Mouse (Mus musculus): ENCODE results near the gene Tnfrsf13c.

Gene Tnfrsf13c

DNA sequence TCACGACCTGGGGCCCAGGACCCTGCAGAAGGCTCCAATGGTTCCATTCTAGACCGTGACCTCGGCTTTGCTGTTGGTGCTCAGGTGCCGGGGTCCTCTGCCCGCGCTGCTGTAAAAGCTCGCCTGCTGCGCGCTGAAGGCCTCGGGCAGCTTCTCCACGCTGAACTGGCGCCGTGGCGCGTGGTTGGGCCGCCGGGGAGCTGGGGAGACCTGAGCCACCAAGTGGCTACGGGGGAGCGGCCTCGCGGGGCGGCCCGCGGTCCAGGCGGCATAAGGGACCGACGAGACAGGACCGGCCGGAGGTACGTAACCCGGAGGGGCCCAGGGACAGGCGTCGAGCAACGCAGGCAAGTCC is 17.1 kb downstream of the Tnfrsf13c start:
- no peak for DNase-seq

DNA sequence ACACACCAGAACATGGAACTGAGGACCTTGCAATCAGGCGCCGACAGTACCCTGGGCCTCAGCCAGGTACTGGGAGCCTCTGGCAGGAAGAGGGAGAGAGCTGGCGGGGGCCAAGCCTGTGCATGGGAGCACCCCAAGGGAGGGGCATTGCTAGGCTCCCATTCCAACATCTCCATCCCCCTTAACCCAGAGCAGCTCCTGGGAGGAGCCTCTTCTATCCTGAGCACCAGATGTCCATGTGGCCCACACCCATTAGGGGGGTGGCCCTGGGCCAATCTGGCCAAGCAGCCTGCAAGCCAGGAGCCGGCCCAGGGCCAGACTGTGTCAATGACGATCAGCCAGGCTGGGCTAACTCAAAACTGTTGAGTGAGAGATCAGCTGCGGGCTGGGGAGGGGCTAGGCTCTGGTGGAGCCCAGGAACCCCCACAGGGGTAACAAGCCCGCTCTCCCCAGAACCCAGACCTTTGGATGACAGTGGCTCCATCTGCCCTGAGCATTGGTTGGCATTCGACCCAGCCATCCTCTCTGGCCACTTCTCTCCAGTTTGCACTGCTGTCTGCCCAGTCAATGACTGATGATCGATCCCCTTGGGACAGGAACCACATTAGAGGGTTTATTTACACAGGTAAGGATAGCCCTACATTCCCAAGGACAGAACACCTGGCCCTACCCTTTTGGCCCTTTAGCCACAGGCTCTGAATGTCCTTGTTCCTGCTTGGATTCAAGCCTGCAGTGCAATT is 17.6 kb downstream of the Tnfrsf13c start:
- no peak for DNase-seq

DNA sequence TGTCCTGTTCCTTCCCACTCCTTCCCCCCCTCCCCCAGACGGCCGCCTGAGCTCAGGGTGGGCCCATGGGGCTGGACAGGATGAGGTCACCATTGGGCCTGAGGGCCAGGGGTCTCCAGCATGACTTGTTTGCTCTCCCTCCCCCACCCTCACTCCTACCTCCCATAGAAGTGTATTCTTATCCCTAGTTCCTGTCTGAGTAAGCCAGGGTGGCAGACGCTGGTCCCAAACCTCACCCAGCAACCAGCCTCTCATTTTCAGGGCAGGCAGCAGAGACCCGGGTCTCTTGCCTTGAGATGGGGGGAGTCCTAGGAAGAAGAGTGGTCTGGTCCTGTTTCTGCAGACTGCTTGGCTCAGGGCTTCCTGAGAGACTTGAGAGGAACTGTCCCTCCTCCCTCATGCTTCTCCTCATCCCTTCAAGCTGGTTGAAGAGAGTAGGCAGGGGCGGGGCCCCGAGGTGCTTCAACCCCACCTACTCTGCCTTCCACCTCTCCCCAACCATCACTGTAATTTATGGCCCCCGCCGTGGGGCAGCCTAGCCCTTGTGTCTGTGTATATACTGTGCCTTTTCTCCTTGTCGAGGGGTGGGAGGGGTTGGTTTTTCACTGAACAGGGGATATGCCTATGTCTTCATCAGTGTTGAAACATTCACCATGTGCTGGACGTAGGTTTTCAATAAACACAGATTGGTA is 19.3 kb downstream of the Tnfrsf13c start:
- DNase-seq, result no peak

DNA sequence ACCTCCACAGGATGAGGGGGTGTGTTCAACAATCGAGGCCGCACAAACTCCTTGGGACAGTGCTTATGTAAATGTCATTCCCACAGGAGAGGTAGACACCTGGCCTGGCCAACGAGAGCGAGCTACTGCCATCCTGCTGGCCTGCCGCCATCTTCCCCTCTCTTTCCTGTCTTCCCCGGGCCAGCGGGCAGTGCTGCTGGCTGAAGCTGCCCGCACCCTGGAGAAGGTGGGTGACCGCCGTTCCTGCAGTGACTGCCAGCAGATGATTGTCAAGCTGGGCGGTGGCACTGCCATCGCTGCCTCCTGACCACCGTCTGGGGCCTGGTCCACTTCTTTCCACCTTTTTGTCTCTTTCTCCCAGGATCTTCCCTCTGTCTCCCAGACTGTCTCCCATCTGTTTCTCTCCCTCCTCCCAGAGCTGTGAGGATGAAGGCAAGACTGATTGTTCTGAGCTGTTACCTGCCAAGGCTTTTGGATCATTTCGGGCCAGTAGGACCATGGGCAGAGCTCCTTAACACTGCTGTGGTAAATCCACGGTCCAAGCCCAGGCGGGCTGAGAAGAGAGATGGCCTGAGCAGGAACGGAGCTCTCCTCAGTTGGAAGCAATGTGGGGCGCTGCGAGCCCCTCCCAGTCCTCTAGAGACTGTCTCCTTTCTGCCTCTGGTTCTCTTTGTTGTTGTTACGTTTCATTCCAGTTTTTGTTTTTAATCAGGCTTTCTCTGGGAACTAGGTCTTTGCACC is 20.4 kb downstream of the Tnfrsf13c start:
- no peak for DNase-seq

DNA sequence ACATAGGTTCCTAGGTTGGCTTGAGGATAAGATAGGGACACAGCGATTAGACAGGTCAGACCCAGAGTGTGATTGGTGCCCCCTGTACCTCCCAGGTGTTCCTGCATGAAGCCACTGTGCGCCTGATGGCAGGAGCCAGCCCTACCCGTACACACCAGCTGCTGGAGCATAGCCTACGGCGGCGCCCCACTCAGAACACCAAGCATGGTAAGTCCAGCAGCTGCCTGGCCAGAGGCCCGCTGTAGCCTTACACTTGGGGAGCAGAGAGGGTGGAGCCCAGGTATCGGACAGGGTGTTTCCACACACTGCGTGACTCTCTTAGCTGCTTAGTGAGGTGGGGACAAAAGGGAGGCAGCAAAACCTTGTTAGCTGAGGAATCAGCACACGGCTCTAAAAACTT is 21.1 kb downstream of the Tnfrsf13c start:
- DNase-seq, result no peak

DNA sequence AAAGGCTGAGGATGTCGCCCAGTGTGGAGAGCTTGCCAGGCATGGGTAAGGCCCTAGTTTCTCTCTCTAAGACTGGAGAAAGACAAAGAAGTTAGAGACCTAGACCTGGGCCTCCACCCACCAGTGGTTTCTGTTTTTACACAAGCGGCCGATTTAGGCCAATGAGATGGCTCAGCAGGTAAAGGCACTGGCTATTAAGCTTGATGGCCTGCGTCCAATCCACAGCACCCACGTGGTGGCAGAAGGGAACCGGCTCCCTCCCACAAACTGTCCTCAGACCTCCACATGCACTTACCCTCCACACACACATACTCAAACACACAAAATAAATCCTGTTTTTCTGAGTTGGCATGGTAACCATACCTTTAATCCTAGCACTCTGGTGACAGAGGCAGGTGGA is 22.1 kb downstream of the Tnfrsf13c start:
- no peak for DNase-seq

DNA sequence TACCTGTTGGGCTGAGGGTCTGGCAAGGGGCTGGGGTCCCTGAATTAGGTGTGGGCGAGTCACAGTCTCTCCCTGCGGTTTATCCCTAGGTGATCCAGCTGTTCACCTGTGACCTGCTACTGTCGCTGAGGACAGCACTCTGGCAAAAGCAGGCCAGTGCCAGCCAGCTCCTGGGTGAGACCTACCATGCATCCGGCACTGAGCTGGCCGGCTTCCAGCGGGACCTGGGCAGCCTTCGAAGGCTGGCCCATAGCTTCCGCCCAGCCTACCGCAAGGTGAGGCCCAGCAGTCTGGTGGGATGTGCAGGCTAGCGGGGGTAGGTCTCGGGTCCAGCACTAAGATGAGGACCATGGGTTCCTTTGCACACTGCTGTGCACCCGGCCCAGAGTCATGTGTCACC is 24.6 kb downstream of the Tnfrsf13c start:
- DNase-seq, result no peak

DNA sequence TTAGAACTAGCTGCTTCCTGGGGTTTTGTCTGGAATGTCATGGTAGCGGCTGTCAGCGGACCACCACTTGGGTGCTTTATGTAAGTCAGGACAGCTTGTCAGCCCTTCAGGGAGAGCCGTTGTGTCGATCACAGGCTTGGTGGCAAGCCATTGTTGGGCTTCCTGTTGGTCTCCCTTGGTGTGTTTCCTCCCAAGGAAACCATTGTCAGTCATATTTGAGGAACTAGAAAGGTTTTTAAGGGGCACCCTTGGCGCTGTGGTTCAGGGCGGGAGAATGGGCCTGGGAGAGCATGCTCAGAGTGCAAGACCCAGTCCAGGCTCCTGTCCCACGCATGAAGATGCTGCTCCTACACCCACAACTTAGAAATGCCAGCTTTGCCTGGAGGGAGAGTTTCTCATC is 25.8 kb downstream of the Tnfrsf13c start:
- DNase-seq, result no peak

DNA sequence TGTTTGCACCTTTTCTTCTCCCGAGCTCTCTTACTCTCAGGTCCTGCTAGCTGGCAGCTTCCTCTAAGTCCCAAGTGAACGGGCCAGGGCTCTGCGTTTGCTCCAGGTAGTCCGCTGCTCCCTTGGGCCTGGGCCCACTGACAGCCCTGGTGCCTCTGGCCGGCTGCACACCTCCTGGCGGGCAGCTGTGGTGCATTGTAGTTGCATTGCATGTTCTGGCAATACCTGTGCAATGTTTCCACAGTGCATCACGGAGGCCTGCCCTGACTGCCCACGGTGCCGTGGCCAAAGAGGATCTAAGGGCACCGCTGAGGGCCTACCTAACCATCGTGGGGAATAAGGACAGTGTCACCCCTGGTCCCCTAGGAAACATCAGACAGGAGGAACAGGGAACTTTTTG is 26.2 kb downstream of the Tnfrsf13c start:
- DNase-seq, result no peak

DNA sequence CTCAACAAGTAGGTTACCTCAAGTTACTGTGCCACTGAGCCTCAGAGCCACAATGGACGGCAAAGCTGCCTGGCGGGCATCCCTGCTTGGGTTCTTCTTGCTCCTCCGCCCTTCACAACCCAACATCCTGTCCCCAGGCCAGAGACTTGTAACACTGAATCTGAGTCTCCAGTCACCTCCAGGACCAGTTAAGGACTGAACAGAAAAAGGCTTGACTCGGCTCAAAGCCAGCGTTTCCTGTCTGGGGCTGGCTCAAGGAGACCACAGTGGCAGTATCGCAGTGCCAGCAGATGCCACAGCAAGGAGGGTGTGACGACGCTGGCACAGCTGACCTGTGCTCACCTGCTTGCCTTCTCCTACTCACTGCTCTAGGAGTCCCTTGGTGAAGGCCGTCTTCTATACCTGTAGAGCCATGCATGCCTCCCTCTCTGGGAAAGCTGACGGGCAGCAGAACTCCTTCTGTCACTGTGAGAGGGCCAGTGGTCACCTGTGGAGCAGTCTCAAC is 26.9 kb downstream of the Tnfrsf13c start:
- no peak for DNase-seq

DNA sequence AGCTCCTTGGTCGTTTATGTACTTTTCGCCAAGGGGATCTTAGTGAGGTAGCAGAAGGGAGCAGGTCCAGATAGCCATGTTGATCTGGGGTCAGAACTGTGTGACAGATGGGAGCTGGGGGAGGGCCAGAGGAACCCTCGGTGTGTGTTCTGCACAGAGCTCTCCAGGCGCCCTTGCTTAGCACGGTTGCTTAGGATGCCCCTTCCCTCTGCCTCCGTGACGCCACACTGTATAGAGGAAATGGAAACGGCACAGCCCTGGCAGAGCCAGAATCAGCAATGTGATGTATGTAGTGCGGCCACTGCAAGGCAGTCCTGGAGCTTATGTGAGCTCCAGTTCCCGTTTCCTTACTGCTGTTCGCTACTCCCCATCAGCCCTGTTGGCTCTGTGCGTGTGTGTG is 27.9 kb downstream of the Tnfrsf13c start:
- DNase-seq, result no peak

DNA sequence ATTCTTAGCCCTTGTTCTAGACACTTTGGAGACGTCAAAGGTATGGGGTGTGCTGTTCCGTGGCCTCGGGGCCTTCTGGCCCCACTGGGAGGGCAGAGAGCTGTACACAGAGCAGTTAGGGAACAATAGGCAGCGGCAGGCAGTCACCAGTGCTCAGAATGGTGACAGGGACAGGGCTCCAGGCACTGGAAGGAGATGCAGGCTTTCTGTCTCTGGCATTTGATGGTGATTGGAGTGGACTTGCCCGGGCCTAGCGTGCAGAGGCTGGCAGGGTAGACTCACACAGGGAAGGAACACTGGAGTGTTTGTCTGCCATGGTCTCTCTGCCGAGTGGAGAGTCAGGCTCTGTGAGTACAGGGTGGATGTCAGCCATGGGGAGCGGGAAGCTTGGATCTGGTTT is 31.6 kb downstream of the Tnfrsf13c start:
- no peak for DNase-seq

DNA sequence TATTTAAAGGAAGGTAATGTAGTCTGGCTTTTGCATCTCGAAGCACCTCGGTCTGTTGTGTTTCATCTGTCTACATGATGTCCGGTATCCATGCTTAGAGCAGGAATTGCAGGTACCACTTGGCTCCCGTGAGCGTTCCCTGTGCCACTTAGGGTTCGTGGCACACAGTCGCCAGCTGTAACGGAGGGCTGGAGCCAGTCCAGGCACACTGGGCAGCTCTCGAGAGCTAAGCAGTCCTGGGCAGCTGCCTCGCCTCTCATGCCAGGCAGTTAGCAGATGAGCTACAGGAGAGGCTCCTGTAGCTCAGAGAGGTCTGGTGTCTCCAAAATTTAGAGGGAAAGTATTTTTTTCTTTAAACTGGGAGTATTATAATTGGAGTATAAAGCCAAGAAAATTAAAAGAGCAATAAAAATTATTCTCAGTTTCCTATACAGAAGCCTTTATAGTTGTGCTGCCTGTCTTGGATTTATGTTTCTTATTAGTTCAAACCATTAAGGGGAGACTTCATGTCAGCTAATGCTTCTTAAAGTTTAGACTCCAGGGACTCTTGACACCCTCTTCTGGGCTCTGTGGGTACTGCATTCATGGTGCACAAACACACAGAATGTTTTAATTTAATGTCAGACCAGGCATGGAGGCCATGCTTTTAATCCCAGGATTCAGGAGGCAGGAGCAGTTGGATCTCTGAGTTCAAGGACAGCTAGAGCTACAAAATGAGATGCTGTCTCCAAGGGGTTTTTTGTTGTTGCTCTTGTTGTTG is 35.5 kb downstream of the Tnfrsf13c start:
- peak; percentile 65 for DNase-seq

DNA sequence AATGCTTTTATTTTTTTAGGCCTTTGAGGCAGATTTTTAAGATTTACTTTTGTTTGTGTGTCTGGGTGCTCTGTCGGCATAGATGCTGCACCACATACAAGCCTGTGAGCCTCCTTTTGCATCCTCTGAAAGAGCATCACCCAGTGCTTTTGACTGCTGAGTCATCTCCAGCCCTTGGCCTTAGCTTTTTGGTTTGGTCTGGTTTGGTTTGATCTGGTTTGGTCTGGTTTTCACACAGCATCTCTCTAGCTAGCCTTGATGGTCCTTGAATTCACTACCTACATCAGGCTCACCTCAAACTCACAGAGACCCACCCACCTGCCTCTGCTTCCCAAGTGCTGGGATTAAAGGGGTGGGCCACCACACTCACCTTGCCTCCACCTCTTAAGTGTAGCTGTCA is 36.2 kb downstream of the Tnfrsf13c start:
- no peak for DNase-seq

DNA sequence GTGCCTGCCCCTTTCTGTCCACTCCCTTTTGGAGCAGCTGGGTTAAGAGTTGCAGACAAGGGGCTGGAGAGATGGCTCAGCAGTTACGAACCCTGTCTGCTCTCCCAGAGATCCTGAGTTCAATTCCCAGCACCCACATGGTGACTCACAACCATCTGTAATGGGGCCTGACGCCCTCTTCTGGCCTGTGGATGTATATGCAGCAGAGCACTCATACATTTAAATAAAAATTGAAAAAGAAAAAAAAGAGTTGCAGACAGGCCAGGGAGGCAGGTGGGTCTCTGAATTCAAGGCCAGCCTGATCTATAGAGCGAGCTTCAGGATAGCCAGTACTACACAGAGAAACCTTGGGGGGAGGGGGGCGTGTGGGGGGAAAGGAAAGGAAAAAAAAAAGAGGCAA is 36.8 kb downstream of the Tnfrsf13c start:
- no peak for DNase-seq

DNA sequence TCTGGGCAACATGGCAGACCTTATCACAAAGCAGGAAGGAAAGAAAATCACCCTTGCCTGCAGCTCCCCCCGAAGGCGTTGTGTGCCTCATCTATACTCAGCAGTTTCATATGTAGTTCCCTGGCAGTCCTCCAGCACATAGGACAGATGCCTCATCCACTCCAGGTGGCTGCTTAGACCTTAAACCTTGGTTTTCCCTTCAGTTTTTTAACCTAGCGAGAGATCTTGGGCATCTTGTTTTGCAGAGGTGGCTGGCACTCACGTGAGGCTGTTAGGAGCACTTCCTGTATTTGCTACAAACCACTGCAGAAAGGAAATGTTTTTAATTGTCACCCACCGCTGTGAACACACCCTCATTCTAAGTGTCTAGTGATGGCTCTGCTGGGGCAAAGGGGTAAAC is 37.2 kb downstream of the Tnfrsf13c start:
- no peak for DNase-seq

DNA sequence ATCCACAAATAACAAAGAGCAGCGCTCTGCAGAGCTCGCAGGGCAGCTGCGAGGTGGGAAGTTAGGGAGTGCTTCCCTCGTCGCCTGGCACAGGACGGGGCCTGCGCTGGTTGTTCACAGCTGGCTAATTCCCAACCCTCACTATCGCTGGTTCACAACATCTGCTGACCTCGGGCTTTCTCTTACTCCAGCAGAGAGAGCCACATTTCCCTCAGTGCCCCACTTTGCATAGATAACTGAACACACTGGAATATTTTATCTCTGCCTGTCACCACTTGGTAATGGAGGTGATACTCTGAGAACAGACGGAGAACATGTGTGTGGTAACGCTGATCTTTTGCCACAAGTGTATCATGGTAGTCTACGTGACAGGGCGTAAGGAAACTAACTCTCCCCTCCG is 38.0 kb downstream of the Tnfrsf13c start:
- no peak for DNase-seq

DNA sequence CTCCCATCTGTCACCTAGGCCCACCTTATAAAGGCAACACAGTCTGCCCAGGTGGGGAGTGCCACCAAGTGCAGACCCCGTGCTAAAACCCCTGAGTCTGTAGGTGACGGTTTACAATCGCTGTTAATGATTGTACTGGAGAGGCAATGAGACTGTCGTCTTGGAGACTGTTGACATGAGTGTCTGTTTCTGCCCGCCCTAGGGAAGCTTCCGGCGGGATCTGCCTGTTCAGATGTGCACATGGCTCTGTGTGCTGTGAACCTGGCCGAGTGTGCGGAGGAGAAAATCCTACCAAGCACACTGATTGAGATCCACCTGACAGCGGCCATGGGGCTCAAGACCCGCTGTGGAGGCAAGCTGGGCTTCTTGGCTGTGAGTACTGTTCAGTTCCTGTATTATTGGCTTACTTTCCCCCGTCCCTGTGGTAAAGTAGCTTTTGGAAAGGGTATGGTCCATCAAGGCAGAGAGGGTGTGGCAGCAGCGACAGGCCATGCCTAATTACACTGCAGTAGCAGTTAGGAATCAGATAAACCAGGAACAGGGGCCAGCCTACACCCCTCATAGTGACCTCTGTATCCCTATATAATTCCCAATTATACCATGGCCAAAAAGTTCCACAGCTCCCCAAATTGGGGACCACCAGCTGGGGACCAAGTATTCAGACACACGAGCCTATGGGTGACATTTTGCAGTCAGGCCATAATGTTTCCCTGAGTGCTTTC is 38.9 kb downstream of the Tnfrsf13c start:
- DNase-seq, result no peak

DNA sequence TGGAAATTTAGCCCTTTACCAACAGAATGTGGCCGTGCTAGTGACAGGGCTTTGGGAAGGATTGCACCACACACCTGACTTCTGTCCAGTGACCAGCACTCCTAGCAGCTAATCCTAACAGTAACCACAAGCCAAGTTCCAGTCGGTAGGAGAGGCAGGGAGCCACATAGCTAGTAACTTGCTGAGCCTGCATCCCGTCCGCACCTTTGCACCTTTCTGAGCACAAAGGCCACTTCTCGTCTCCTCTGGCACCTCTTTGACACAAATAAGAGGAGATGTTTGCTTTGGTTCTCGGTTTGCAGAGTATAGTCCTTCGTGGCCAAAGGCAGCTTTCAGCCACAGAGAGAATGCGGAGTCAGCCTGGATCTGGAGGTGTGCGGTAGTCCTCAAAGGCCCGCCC is 39.5 kb downstream of the Tnfrsf13c start:
- no peak for DNase-seq

DNA sequence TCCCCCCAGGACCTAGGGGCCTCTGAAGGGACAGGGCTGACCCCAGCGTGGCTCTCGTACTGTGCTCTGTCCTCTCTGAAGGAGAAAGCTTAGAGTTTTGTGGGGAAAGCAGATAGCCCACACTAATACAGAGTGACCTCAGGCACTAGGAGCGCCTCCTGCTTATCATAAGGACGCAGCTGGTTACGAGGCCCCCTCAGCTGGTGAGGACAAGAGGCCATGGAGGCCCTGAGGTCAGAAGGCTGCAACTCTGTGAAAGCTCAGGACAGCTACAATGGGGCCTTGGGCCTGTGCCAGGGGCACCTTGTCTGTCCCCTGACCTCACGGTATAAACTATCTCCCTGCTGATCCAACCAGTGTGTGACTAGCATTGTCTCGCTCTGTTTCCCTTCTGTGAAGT is 40.0 kb downstream of the Tnfrsf13c start:
- DNase-seq, result no peak

DNA sequence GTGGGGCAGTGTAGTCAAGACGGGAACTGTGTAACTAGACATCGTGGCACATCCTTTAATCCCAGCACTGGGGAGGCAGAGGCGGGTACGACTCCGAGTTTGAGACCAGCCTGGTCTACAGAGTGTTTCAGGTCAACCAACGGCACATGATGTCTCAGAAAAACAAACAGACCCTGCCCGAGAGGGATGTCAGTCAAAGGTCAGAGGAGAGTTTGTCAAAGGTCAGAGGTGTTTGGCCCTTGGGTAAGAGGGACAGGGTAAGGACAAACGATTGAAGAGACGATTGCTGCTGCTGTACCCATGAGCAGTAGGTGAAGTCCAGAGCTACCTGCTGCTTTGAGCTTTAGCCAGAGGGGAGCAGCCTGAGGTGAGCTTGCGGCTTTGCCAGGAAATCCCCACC is 40.6 kb downstream of the Tnfrsf13c start:
- DNase-seq, result no peak

DNA sequence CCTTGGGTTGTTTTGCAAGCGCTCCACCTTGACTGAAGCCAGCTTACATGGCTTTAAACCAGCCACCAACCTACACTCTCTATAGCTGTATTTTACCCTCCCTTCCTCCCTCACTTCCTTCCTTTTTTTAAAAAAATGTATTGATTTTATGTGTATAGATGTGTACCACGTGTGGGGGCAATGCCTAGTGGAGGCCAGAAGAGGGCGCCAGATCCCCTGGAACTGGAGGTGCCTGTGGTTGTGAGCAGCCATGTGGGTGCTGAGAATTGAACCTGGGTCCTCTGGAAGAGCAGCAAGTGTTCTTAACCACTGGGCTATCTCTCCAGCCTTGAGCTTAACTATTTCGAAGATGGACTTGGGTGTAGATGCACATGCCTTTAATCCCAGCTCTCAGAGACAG is 41.9 kb downstream of the Tnfrsf13c start:
- DNase-seq, result no peak

DNA sequence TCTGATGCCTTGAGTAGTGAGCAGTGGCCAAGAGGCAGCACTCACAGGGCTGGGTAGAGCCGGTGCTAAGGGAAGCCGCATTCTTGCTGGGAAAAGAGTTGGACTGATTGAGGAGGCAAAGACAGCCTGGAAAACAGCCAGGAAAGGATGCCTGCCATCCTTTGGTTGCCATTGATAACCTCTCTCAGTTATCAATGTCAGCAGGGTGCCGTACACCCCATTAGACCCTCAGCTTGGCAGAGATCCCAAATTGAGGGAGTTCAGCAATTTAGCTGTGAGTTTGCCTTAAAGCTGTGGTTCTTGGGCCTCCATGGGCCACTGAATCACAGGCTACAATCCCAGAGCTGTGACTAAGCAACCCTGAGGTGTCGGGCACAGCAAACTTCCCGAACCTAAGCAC is 43.0 kb downstream of the Tnfrsf13c start:
- DNase-seq, result no peak

Data from thymus, postnatal 25 days (tissue).